8 mouse cellular contexts compared by ENCODE assay signal in genomic region chr7:105639304-105639703, GRCm38 (mm10). TPM values are rescaled to one million over a fixed set of nuclear protein-coding genes. Genes with fewer than 3 reads are reported as not detected.
A peak's percentile ranks its signal among the peaks of the same experiment; 100 is the strongest.
DNase-seq lines count a peak whose midpoint lies in the region; ATAC-seq and TF ChIP-seq lines count a peak whose summit lies in the region.

No protein-coding gene starts in this region.

- no peak for ATAC-seq in forebrain, embryonic 15.5 days (replicated peaks)
- ATAC-seq in limb, embryonic 14.5 days (ENCODE audit: low FRiP score, low read depth) = no peak
- ATAC-seq in stomach, embryonic 16.5 days (ENCODE audit: insufficient read depth, low FRiP score) = no peak

- peaks cover 15% of the 10 kb centered on the region for H3K36me3 ChIP-seq in ES-Bruce4 (ENCODE audit: control insufficient read depth, insufficient read depth, low read length, poor library complexity, severe bottlenecking)
- peaks cover 28% of the 10 kb centered on the region for H3K36me3 ChIP-seq in forebrain, embryonic 15.5 days
- peaks cover 44% of the 10 kb centered on the region for H3K36me3 ChIP-seq in limb, embryonic 14.5 days (ENCODE audit: control insufficient read depth, insufficient read depth, low read length)
- H3K36me3 ChIP-seq in stomach, embryonic 16.5 days (ENCODE audit: control insufficient read depth, insufficient read depth, low read length) = no peaks in the 10 kb centered on the region

- 70% methylated on average over 9 of the region's 9 CpGs for WGBS in forebrain, embryonic 15.5 days
- 79% methylated on average over 9 of the region's 9 CpGs for WGBS in limb, embryonic 14.5 days
- 65% methylated on average over 9 of the region's 9 CpGs for WGBS in stomach, embryonic 16.5 days

- H3K4me2 ChIP-seq in forebrain, embryonic 15.5 days (replicated peaks) = peak overlapping the region; percentile 93
- peak overlapping the region; percentile 93 for H3K4me2 ChIP-seq in limb, embryonic 14.5 days (replicated peaks; ENCODE audit: low read depth, low read length, severe bottlenecking)
- H3K4me2 ChIP-seq in stomach, embryonic 16.5 days (ENCODE audit: low read depth, low read length) = peak overlapping the region; percentile 87

- no peak for TF ChIP-seq POLR2A in ES-Bruce4 (IDR thresholded peaks at IDR 0.05; ENCODE audit: insufficient read depth, low read length)
- TF ChIP-seq POLR2A in limb, embryonic 14.5 days (IDR thresholded peaks at IDR 0.05; ENCODE audit: borderline replicate concordance, extremely low read depth, insufficient read depth, insufficient read length) = no peak

- TF ChIP-seq EP300 in ES-Bruce4 (IDR thresholded peaks at IDR 0.05; ENCODE audit: insufficient read depth, low read depth, low read length) = no peak

- H3K4me1 ChIP-seq in ES-Bruce4 (ENCODE audit: control insufficient read depth, insufficient read depth, low read length) = no peaks in the 10 kb centered on the region
- H3K4me1 ChIP-seq in forebrain, embryonic 15.5 days = peaks cover 27% of the 10 kb centered on the region
- H3K4me1 ChIP-seq in limb, embryonic 14.5 days (ENCODE audit: control insufficient read depth, insufficient read depth, low read length) = peaks cover 16% of the 10 kb centered on the region
- peaks cover 16% of the 10 kb centered on the region for H3K4me1 ChIP-seq in stomach, embryonic 16.5 days (ENCODE audit: control insufficient read depth, insufficient read depth, low read length)

- H3K27ac ChIP-seq in ES-Bruce4 (ENCODE audit: insufficient read depth, low read length) = no peak overlapping the region
- no peak overlapping the region for H3K27ac ChIP-seq in forebrain, embryonic 15.5 days (replicated peaks)
- H3K27ac ChIP-seq in limb, embryonic 14.5 days (replicated peaks; ENCODE audit: low read depth, low read length) = no peak overlapping the region
- 0 out of 2 replicates have a peak overlapping the region, but pooled peaks have one; percentile 42 for H3K27ac ChIP-seq in stomach, embryonic 16.5 days (ENCODE audit: low read length)

- peak overlapping the region; percentile 68 for H3K9ac ChIP-seq in ES-Bruce4 (ENCODE audit: low read depth, poor library complexity, severe bottlenecking)
- no peak overlapping the region for H3K9ac ChIP-seq in forebrain, embryonic 15.5 days (replicated peaks)
- peak overlapping the region; percentile 82 for H3K9ac ChIP-seq in limb, embryonic 14.5 days (ENCODE audit: low read depth, low read length, severe bottlenecking)
- H3K9ac ChIP-seq in stomach, embryonic 16.5 days (ENCODE audit: low read length) = peak overlapping the region; percentile 91

- no peaks in the 10 kb centered on the region for H3K27me3 ChIP-seq in ES-Bruce4 (ENCODE audit: control insufficient read depth, insufficient read depth, low read length, poor library complexity, severe bottlenecking)
- no peaks in the 10 kb centered on the region for H3K27me3 ChIP-seq in forebrain, embryonic 15.5 days
- H3K27me3 ChIP-seq in limb, embryonic 14.5 days (ENCODE audit: control insufficient read depth, insufficient read depth, low read length) = no peaks in the 10 kb centered on the region
- H3K27me3 ChIP-seq in stomach, embryonic 16.5 days (ENCODE audit: control insufficient read depth, insufficient read depth, low read length) = no peaks in the 10 kb centered on the region

- TF ChIP-seq CTCF in ES-Bruce4 (IDR thresholded peaks at IDR 0.05; ENCODE audit: low read depth, low read length) = no peak

- DNase-seq in gastrocnemius, adult 18-20 months (ENCODE audit: low spot score) = peak; percentile 24
- DNase-seq in gastrocnemius, postnatal 25 days = no peak
- no peak for DNase-seq in limb, embryonic 14.5 days (ENCODE audit: low spot score)
- no peak for DNase-seq in left cerebral cortex, adult 8-10 months (ENCODE audit: low spot score in 2 of 2)
- DNase-seq in right cerebral cortex, postnatal 14 days = no peak

- H3K9me3 ChIP-seq in ES-Bruce4 (replicated peaks; ENCODE audit: control insufficient read depth, insufficient read depth, low read length, poor library complexity, severe bottlenecking) = no peaks in the 10 kb centered on the region
- H3K9me3 ChIP-seq in forebrain, embryonic 15.5 days = no peaks in the 10 kb centered on the region
- H3K9me3 ChIP-seq in limb, embryonic 14.5 days (ENCODE audit: control insufficient read depth, low read length) = no peaks in the 10 kb centered on the region
- no peaks in the 10 kb centered on the region for H3K9me3 ChIP-seq in stomach, embryonic 16.5 days (replicated peaks; ENCODE audit: control insufficient read depth, low read length)

- H3K4me3 ChIP-seq in ES-Bruce4 (ENCODE audit: low read depth, low read length) = peak overlapping the region; percentile 87
- peak overlapping the region; percentile 55 for H3K4me3 ChIP-seq in forebrain, embryonic 15.5 days
- peak overlapping the region; percentile 77 for H3K4me3 ChIP-seq in limb, embryonic 14.5 days (replicated peaks; ENCODE audit: low read length)
- H3K4me3 ChIP-seq in stomach, embryonic 16.5 days (replicated peaks; ENCODE audit: low read length) = peak overlapping the region; percentile 84

RNA-seq across cellular contexts. Expression of gene Timm10b, which starts 0.6 kb away (rescaled TPM):
- 10 to 100 TPM; 58.3 to 59.7 TPM for total RNA-seq in gastrocnemius, adult 18-20 months (2021)
- 10 to 100 TPM; 58.3 to 59.5 TPM for total RNA-seq in gastrocnemius, postnatal 25 days (2021)
- 32.2 and 33.3 TPM in 2 replicates for polyA plus RNA-seq in ES-Bruce4 (2011; ENCODE audit: insufficient read depth, insufficient read length, low read depth, missing spikeins)
- polyA plus RNA-seq in forebrain, embryonic 15.5 days (2015; fragmentation: Nextera tagmentation; extraction: Ambion mirVana) = 135 and 139 TPM in 2 replicates
- 136 and 176 TPM in 2 replicates for polyA plus RNA-seq in limb, embryonic 14.5 days (2012; rRNA removed)
- 176 and 202 TPM in 2 replicates for polyA plus RNA-seq in limb, embryonic 14.5 days (2014; fragmentation: Nextera tagmentation; extraction: Ambion mirVana)
- polyA plus RNA-seq in stomach, embryonic 16.5 days (2015; fragmentation: Nextera tagmentation; extraction: Ambion mirVana) = 182 and 183 TPM in 2 replicates
- total RNA-seq in left cerebral cortex, adult 8-10 months (2022) = 10 to 100 TPM; 63.0 to 74.1 (median 68.2) TPM

RNA-seq across cellular contexts. Expression of gene Arfip2, which starts 0.9 kb away (rescaled TPM):
- 1 to 10 TPM; 5.3 to 7.4 TPM for total RNA-seq in gastrocnemius, adult 18-20 months (2021)
- total RNA-seq in gastrocnemius, postnatal 25 days (2021) = 10 to 100 TPM in 1 of 2 experiments, 1 to 10 TPM in 1; 9.9 to 11.0 TPM
- 33.2 and 36.4 TPM in 2 replicates for polyA plus RNA-seq in ES-Bruce4 (2011; ENCODE audit: insufficient read depth, insufficient read length, low read depth, missing spikeins)
- polyA plus RNA-seq in forebrain, embryonic 15.5 days (2015; fragmentation: Nextera tagmentation; extraction: Ambion mirVana) = 80.6 and 85.6 TPM in 2 replicates
- 181 and 182 TPM in 2 replicates for polyA plus RNA-seq in limb, embryonic 14.5 days (2012; rRNA removed)
- 106 and 110 TPM in 2 replicates for polyA plus RNA-seq in limb, embryonic 14.5 days (2014; fragmentation: Nextera tagmentation; extraction: Ambion mirVana)
- 77.9 and 78.4 TPM in 2 replicates for polyA plus RNA-seq in stomach, embryonic 16.5 days (2015; fragmentation: Nextera tagmentation; extraction: Ambion mirVana)
- 100 to 1,000 TPM in 1 of 4 experiments, 10 to 100 TPM in 3; 84.6 to 108 (median 91.6) TPM for total RNA-seq in left cerebral cortex, adult 8-10 months (2022)

RNA-seq across cellular contexts. Expression of gene Gm45799, which starts 1.0 kb away (rescaled TPM):
- under 1 TPM; 0.57 to 0.98 TPM for total RNA-seq in gastrocnemius, adult 18-20 months (2021)
- total RNA-seq in gastrocnemius, postnatal 25 days (2021) = 1 to 10 TPM; 1.8 to 3.1 TPM
- 0.72 and 5.7 TPM in 2 replicates for polyA plus RNA-seq in ES-Bruce4 (2011; ENCODE audit: insufficient read depth, insufficient read length, low read depth, missing spikeins)
- polyA plus RNA-seq in forebrain, embryonic 15.5 days (2015; fragmentation: Nextera tagmentation; extraction: Ambion mirVana) = 6.9 and 14.7 TPM in 2 replicates
- polyA plus RNA-seq in limb, embryonic 14.5 days (2012; rRNA removed) = 173 and 186 TPM in 2 replicates
- 37.8 and 40.4 TPM in 2 replicates for polyA plus RNA-seq in limb, embryonic 14.5 days (2014; fragmentation: Nextera tagmentation; extraction: Ambion mirVana)
- polyA plus RNA-seq in stomach, embryonic 16.5 days (2015; fragmentation: Nextera tagmentation; extraction: Ambion mirVana) = 21.1 and 37.0 TPM in 2 replicates
- total RNA-seq in left cerebral cortex, adult 8-10 months (2022) = 10 to 100 TPM in 2 of 4 experiments, 1 to 10 TPM in 2; 9.3 to 13.0 (median 11.2) TPM

RNA-seq across cellular contexts. Expression of gene Trim3, which starts 5.9 kb away (rescaled TPM):
- total RNA-seq in gastrocnemius, adult 18-20 months (2021) = 10 to 100 TPM; 12.6 to 13.8 TPM
- total RNA-seq in gastrocnemius, postnatal 25 days (2021) = 10 to 100 TPM; 14.7 to 17.0 TPM
- polyA plus RNA-seq in ES-Bruce4 (2011; ENCODE audit: insufficient read depth, insufficient read length, low read depth, missing spikeins) = 28.8 and 36.8 TPM in 2 replicates
- polyA plus RNA-seq in forebrain, embryonic 15.5 days (2015; fragmentation: Nextera tagmentation; extraction: Ambion mirVana) = 69.4 and 72.3 TPM in 2 replicates
- polyA plus RNA-seq in limb, embryonic 14.5 days (2012; rRNA removed) = 68.3 and 77.4 TPM in 2 replicates
- polyA plus RNA-seq in limb, embryonic 14.5 days (2014; fragmentation: Nextera tagmentation; extraction: Ambion mirVana) = 35.1 and 37.0 TPM in 2 replicates
- 29.4 and 29.7 TPM in 2 replicates for polyA plus RNA-seq in stomach, embryonic 16.5 days (2015; fragmentation: Nextera tagmentation; extraction: Ambion mirVana)
- 100 to 1,000 TPM; 137 to 154 (median 148) TPM for total RNA-seq in left cerebral cortex, adult 8-10 months (2022)

RNA-seq across cellular contexts. Expression of gene Dnhd1, which starts 11.3 kb away (rescaled TPM):
- total RNA-seq in gastrocnemius, adult 18-20 months (2021) = under 1 TPM; 0.14 to 0.33 TPM
- total RNA-seq in gastrocnemius, postnatal 25 days (2021) = under 1 TPM; 0.69 to 0.99 TPM
- polyA plus RNA-seq in ES-Bruce4 (2011; ENCODE audit: insufficient read depth, insufficient read length, low read depth, missing spikeins) = 1.7 and 1.8 TPM in 2 replicates
- 0.42 and 0.86 TPM in 2 replicates for polyA plus RNA-seq in forebrain, embryonic 15.5 days (2015; fragmentation: Nextera tagmentation; extraction: Ambion mirVana)
- polyA plus RNA-seq in limb, embryonic 14.5 days (2012; rRNA removed) = 10.9 and 12.1 TPM in 2 replicates
- polyA plus RNA-seq in limb, embryonic 14.5 days (2014; fragmentation: Nextera tagmentation; extraction: Ambion mirVana) = 1.4 and 1.8 TPM in 2 replicates
- polyA plus RNA-seq in stomach, embryonic 16.5 days (2015; fragmentation: Nextera tagmentation; extraction: Ambion mirVana) = 1.4 and 1.5 TPM in 2 replicates
- total RNA-seq in left cerebral cortex, adult 8-10 months (2022) = 1 to 10 TPM; 4.8 to 6.3 (median 5.7) TPM
